Mouse (Mus musculus) embryonic stem cell, embryonic (primary cell): ENCODE measurements around the gene Lclat1.
"Not testable (repeated sequence)": the region's sequence is repeated elsewhere in the genome, so short reads cannot be mapped to it uniquely, and the experiment has no call there.

Experiments
- CTCF ChIA-PET, 4 experiments: fragments of 300-600 bp in 2 of 4; fragments of 350-600 bp in 2 of 4; sonication (Branson Sonifier 250); formaldehyde crosslinking; loops; one replicate each; lab custom pipeline; 2022; ENCODE audit warnings: inconsistent platforms in 2 of 4; lab: Charles Lee
- POLR2A ChIA-PET, 4 experiments: fragments of 300-600 bp in 2 of 4; fragments of 350-600 bp in 2 of 4; sonication (Branson Sonifier 250); formaldehyde crosslinking; loops; one replicate each; lab custom pipeline; 2022; ENCODE audit warnings: antibody characterized with exemption in 4 of 4, inconsistent platforms in 1 of 4; lab: Charles Lee

Lclat1 gene

GRCm38 (mm10) chr17:73271797-73272600 is 164.2 kb downstream of the Lclat1 start:
- ChIA-PET POLR2A (interaction anchor here in 1 of 4 experiments (0.6 to 0.9 kb wide), 2 partner anchors 15 to 414 kb away, joined by 3 to 4 read pairs; no protein-coding TSS in a partner anchor), CTCF (interaction anchor here in 1 of 4 experiments (0.6 kb wide), 1 partner anchor 14 kb away, joined by 8 read pairs; no protein-coding TSS in a partner anchor)

- ChIA-PET POLR2A (no interaction called here), CTCF (no interaction called here)
Measured at GRCm38 (mm10) chr17:73273809-73274208, 166.0 kb downstream of the Lclat1 start.

GRCm38 (mm10) chr17:73275066-73275465 is 167.3 kb downstream of the Lclat1 start:
- POLR2A ChIA-PET: interaction anchor here in 1 of 4 experiments (1.3 kb wide), 1 partner anchor 86 kb away, joined by 3 read pairs; no protein-coding TSS in a partner anchor
- CTCF ChIA-PET: no interaction called here

GRCm38 (mm10) chr17:73277770-73278169 is 170.0 kb downstream of the Lclat1 start:
- ChIA-PET CTCF (no interaction called here), POLR2A (no interaction called here)

- POLR2A ChIA-PET: not testable (repeated sequence)
Measured at GRCm38 (mm10) chr17:73282702-73283101, 174.9 kb downstream of the Lclat1 start.

GRCm38 (mm10) chr17:73284301-73284700 is 176.5 kb downstream of the Lclat1 start:
- CTCF ChIA-PET: no interaction called here
- POLR2A ChIA-PET: no interaction called here

More at GRCm38 (mm10) chr17:73282702-73283101, 174.9 kb downstream of the Lclat1 start:
- CTCF ChIA-PET: interaction anchor here in 1 of 4 experiments (0.7 kb wide), 1 partner anchor 364 kb away, joined by 3 read pairs; no protein-coding TSS in a partner anchor
